Mouse (Mus musculus) ZHBTc4 (cell line): ENCODE measurements at regions not wholly inside any gene's neighbourhood (a gene's known extent, or its start where the extent isn't known, plus 50 kb on each side); places are given as distances from the start of the nearest gene placed in this dataset.
A peak's percentile ranks its signal among the peaks of the same experiment; 100 is the strongest.

Experiments
- DNase-seq: peaks from one replicate; pipeline ENCODE4 v3.0.0-alpha.2; 2011; ENCODE audit warnings: low read depth, low spot score

GRCm38 (mm10) chr17:14610791-14611522 lies 83.1 kb downstream of the Thbs2 start:
- no peak for DNase-seq

GRCm38 (mm10) chr17:14608845-14609244 lies 85.2 kb downstream of the Thbs2 start:
- DNase-seq: no peak

GRCm38 (mm10) chr17:14606356-14606989 lies 87.6 kb downstream of the Thbs2 start:
- no peak for DNase-seq

GRCm38 (mm10) chr17:14599681-14600080 lies 94.4 kb downstream of the Thbs2 start:
- DNase-seq: no peak

- DNase-seq: no peak
These were observed 97.6 kb downstream of the Thbs2 start for GRCm38 (mm10) chr17:14596470-14596869.

- DNase-seq: no peak
These were observed 98.5 kb downstream of the Thbs2 start for GRCm38 (mm10) chr17:14595525-14595924.

- no peak for DNase-seq
These were observed 105.8 kb downstream of the Thbs2 start for GRCm38 (mm10) chr17:14588086-14588817.

- DNase-seq: no peak
These were observed 114.4 kb downstream of the Thbs2 start for GRCm38 (mm10) chr17:14579671-14580070.

GRCm38 (mm10) chr17:14578721-14579120 lies 115.3 kb downstream of the Thbs2 start:
- no peak for DNase-seq

GRCm38 (mm10) chr17:14578194-14578593 lies 115.8 kb downstream of the Thbs2 start:
- no peak for DNase-seq

GRCm38 (mm10) chr17:14576159-14576558 lies 117.9 kb downstream of the Thbs2 start:
- DNase-seq: no peak

- no peak for DNase-seq
These were observed 122.9 kb downstream of the Thbs2 start for GRCm38 (mm10) chr17:14571143-14571542.

GRCm38 (mm10) chr17:14570266-14570775 lies 123.7 kb downstream of the Thbs2 start:
- no peak for DNase-seq

GRCm38 (mm10) chr17:14562191-14562590 lies 131.8 kb downstream of the Thbs2 start:
- DNase-seq: no peak

- DNase-seq: no peak
These were observed 136.8 kb downstream of the Thbs2 start for GRCm38 (mm10) chr17:14557214-14557613.

GRCm38 (mm10) chr17:14553195-14553594 lies 140.8 kb downstream of the Thbs2 start:
- no peak for DNase-seq

- DNase-seq: no peak
These were observed 142.0 kb downstream of the Thbs2 start for GRCm38 (mm10) chr17:14552081-14552480.

GRCm38 (mm10) chr17:14551610-14552009 lies 142.4 kb downstream of the Thbs2 start:
- DNase-seq: no peak

- peak; percentile 83 for DNase-seq
These were observed 148.1 kb downstream of the Thbs2 start for GRCm38 (mm10) chr17:14545822-14546473.

GRCm38 (mm10) chr17:14544343-14545002 lies 149.6 kb downstream of the Thbs2 start:
- DNase-seq: no peak

GRCm38 (mm10) chr17:14541035-14541434 lies 153.0 kb downstream of the Thbs2 start:
- no peak for DNase-seq
